Mouse (Mus musculus) midbrain, embryonic 14.5 days (tissue): ENCODE data around the gene Htra3. TPM values are rescaled to one million over a fixed set of nuclear protein-coding genes. Genes with fewer than 3 reads are reported as not detected.

Experiments
- ATAC-seq: fragments of 200-750 bp; cut with Nextera tagmentation; 2 replicates; pipeline ENCODE4 v1.8.0; 2017; ENCODE audit warnings: moderate number of reproducible peaks, moderate library complexity; ENCODE audit not compliant: low FRiP score, low TSS enrichment
- DNase-seq: peaks from one replicate; pipeline ENCODE4 v3.0.0-alpha.2; 2015
- H3K27ac ChIP-seq: fragments of 300-500 bp; sonication (generic); replicated peaks from 2 replicates; pipeline ENCODE4 v1.5.1; 2014; ENCODE audit warnings: mild to moderate bottlenecking, low read depth, low read length, moderate library complexity
- H3K27me3 ChIP-seq: fragments of 300-500 bp; sonication (generic); 2 replicates; pipeline ENCODE4 v1.6.1; 2014; ENCODE audit warnings: low read length, control low read depth, mixed read lengths; ENCODE audit not compliant: control insufficient read depth, insufficient read depth
- H3K36me3 ChIP-seq: fragments of 300-500 bp; sonication (generic); 2 replicates; pipeline ENCODE4 v1.6.1; 2014; ENCODE audit warnings: low read length, control low read depth; ENCODE audit not compliant: control insufficient read depth, insufficient read depth
- H3K4me1 ChIP-seq: fragments of 300-500 bp; sonication (generic); 2 replicates; pipeline ENCODE4 v1.6.1; 2014; ENCODE audit warnings: mild to moderate bottlenecking, antibody characterized with exemption, low read length, control low read depth; ENCODE audit not compliant: control insufficient read depth, insufficient read depth
- H3K4me2 ChIP-seq: fragments of 300-500 bp; sonication (generic); 2 replicates; pipeline ENCODE4 v1.6.1; 2014; ENCODE audit warnings: mild to moderate bottlenecking, low read length, moderate library complexity
- H3K4me3 ChIP-seq: fragments of 300-500 bp; sonication (generic); replicated peaks from 2 replicates; pipeline ENCODE4 v1.5.1; 2014; ENCODE audit warnings: low read depth, low read length
- H3K9ac ChIP-seq: fragments of 300-500 bp; sonication (generic); replicated peaks from 2 replicates; pipeline ENCODE4 v1.6.1; 2014; ENCODE audit warnings: mild to moderate bottlenecking, low read length, moderate library complexity
- H3K9me3 ChIP-seq: fragments of 300-500 bp; sonication (generic); 2 replicates; pipeline ENCODE4 v1.6.1; 2016; ENCODE audit warnings: low read length, control low read depth, mixed read lengths; ENCODE audit not compliant: control insufficient read depth
- WGBS: fragments of 180-500 bp; shearing (Covaris S2); extraction: QIAGEN DNeasy Blood & Tissue Kit; methylation state at CpG from one replicate; pipeline ENCODE4 v1.1.7; 2014; 5-methylcytosine and 5-hydroxymethylcytosine counted together
- polyA plus RNA-seq: library from polyadenylated mRNA; unstranded; fragments of >200 nt; fragmentation: Nextera tagmentation; extraction: Ambion mirVana; gene quantifications from 2 replicates; pipeline ENCODE4 v1.2.1, GENCODE M21; 2014

The Htra3 gene
- polyA plus RNA-seq, 1 experiment from 2014 or later, result 11.4 TPM

DNA sequence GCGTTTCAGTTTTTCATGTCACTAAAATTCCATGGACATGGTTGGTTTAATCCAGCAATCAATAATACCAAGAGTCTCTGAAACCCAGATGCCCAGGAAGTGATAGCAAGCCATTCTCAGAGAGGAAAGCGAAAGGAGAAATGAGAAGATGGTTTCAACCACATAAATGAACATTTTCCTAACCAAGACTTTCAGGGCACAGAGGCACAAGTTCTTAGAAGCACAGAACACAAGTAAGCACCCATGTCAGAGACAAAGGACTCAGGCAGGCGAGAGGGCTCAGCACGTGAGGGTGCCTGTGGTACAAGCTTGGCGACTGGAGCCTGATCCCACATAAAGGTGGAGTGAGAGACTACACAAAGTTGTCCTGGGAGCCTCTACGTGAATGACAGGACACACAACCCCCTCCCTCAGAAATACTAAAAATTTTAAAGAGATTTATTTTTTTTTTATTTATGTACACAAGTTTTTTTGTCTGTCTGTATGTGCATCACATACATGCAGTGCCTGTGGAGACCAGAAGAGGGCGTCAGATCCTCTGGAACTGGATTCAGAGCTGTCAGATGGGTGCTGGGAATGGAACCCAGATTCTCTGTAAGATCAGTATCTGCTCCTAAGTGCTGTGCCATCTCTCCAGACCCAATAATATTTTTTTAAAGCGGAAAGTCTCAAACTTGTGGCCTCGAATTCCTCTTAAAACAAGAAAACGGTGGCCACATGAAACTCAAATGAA lies 23.7 kb downstream of the Htra3 start:
- ATAC-seq, result no peak
- 91% methylated on average over 10 of the region's 10 CpGs for WGBS
- Histone ChIP-seq H3K4me2 (no peak overlapping the region), H3K4me1 (no peaks in the 10 kb centered on the region), H3K36me3 (no peaks in the 10 kb centered on the region), H3K27ac (no peak overlapping the region), H3K9ac (no peak overlapping the region), H3K4me3 (no peak overlapping the region), H3K9me3 (no peaks in the 10 kb centered on the region), H3K27me3 (no peaks in the 10 kb centered on the region)
- no peak for DNase-seq

DNA sequence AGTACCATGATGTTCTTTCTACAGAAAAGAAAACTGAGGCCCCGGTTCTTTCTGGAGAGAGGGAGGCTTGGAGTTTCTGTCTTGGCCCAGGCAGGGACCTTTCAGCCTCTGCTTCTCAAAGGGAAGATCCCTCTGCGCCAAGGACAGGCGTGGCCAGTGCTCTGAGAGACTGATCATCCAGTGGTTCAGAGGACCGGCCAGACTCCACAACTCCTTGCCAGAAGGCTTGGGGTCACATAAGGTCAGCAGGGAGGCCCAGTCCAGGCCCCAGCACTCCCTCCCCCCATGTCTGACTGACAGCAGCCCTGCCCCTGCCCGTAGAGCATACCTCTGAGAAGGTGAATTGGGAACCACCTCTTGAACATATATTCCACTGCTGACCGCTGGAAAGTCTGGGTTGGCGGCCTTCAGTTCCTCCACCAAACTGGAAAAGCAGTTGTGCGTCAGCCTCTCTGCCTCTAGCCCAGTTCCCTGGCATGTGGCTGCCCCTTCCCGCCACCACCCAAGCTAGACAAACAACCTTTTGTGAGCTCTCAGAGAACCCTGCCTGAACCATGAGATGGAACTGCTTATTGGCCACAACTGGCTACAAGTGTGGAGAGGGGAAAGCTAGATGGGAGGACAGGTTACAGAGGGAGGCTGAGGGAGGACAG lies 25.7 kb downstream of the Htra3 start:
- H3K36me3 ChIP-seq, result no peaks in the 10 kb centered on the region
- H3K4me2 ChIP-seq, result no peak overlapping the region
- no peak for ATAC-seq
- WGBS, result 82% methylated on average over 9 of the region's 9 CpGs
- DNase-seq, result no peak
- H3K9ac ChIP-seq, result no peak overlapping the region
- no peak overlapping the region for H3K27ac ChIP-seq
- H3K9me3 ChIP-seq, result no peaks in the 10 kb centered on the region
- H3K27me3 ChIP-seq, result no peaks in the 10 kb centered on the region
- no peak overlapping the region for H3K4me3 ChIP-seq
- H3K4me1 ChIP-seq, result no peaks in the 10 kb centered on the region

DNA sequence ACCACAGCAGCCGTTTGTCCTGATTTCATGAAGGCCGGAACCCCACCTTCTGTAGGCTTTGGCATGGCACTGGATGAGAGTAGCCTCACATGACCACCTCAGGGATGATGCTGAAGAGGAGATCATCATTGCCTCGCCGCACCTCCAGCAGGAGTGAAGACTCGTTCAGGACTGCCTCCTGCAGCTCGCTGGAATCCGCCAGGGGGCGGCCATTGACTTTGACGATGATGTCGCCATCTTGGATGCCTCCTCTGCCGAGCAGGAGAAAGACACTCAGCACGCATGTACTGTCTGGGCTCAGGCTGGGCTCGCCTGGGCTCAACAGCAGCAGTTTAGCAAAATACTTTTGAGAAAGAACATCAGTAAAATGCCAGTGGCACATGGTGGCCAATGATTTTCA lies 26.7 kb downstream of the Htra3 start:
- Histone ChIP-seq H3K9ac (no peak overlapping the region), H3K27ac (no peak overlapping the region), H3K4me2 (no peak overlapping the region), H3K36me3 (no peaks in the 10 kb centered on the region), H3K27me3 (no peaks in the 10 kb centered on the region), H3K4me1 (no peaks in the 10 kb centered on the region), H3K9me3 (no peaks in the 10 kb centered on the region), H3K4me3 (no peak overlapping the region)
- ATAC-seq (no peak), DNase-seq (no peak)
- WGBS, result 88% methylated on average over 13 of the region's 13 CpGs

DNA sequence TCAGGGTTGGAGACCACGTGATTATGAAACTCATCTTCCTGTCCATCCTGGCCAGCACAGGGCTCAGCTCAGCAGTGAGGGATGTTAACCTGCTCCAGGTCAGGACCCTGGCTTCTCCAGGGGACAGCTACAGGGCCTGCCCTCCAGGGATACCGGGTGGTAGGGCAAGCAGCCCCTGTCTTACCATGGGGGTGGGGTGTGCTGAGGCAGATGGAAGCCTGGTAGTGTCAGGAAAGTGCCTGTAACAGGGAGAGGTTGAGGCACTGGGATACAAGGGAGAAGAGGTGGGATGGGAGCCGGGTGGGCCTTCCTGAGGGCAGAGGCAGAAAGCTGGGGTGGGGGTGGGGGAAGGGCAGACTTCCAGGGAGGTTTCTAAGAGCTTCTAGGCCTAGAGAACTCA lies 27.3 kb downstream of the Htra3 start:
- no peak overlapping the region for H3K4me2 ChIP-seq
- WGBS, result 85% methylated on average over 3 of the region's 3 CpGs
- no peak overlapping the region for H3K4me3 ChIP-seq
- no peak for ATAC-seq
- H3K27me3 ChIP-seq, result no peaks in the 10 kb centered on the region
- no peak for DNase-seq
- no peak overlapping the region for H3K27ac ChIP-seq
- no peak overlapping the region for H3K9ac ChIP-seq
- no peaks in the 10 kb centered on the region for H3K36me3 ChIP-seq
- no peaks in the 10 kb centered on the region for H3K4me1 ChIP-seq
- H3K9me3 ChIP-seq, result no peaks in the 10 kb centered on the region

DNA sequence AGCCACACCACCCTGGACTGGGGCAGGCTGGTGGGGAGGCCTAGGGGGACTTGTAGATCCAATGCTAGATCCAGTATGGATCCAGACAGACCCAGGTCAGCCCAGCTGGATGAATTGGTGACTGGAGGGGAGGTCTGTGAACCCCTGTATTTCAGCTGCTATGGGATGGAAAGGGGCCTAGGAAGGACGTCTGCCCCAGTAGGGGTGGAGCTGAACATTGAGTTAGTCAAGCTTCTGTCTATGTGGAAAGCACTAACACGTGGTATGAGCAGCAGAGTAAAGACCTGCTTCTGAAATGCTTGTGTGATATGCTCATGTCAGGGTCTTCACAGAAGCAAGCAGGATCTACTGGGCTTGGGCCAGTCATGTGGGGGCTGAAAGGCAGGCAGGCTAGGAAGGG lies 31.4 kb downstream of the Htra3 start:
- H3K27ac ChIP-seq, result no peak overlapping the region
- H3K9me3 ChIP-seq, result no peaks in the 10 kb centered on the region
- no peak overlapping the region for H3K4me2 ChIP-seq
- H3K4me1 ChIP-seq, result no peaks in the 10 kb centered on the region
- H3K27me3 ChIP-seq, result no peaks in the 10 kb centered on the region
- 61% methylated on average over 2 of the region's 2 CpGs for WGBS
- H3K4me3 ChIP-seq, result no peak overlapping the region
- ATAC-seq (no peak), DNase-seq (no peak)
- H3K36me3 ChIP-seq, result no peaks in the 10 kb centered on the region
- no peak overlapping the region for H3K9ac ChIP-seq

DNA sequence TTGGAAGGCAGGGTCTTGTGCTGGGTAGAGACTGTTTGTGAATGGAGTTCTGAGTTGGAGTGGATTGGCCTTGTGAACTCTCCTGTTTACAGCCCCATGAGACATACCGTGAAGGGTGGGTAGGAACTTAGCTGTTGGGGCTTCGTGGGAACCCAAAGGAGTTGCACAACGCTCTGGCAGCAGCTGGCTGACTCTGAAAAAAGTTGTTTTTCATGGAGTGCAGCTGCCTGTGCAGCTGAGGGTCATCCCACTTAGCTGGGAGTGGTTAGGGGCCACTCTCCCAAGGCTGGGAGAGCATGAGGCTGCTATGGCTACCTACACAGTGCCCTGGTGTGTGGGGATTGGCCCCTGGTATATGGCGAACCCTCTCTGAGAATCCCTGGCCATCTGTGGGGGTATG lies 32.0 kb downstream of the Htra3 start:
- DNase-seq (no peak), ATAC-seq (no peak)
- no peaks in the 10 kb centered on the region for H3K27me3 ChIP-seq
- 69% methylated on average over 4 of the region's 4 CpGs for WGBS
- H3K4me1 ChIP-seq, result no peaks in the 10 kb centered on the region
- H3K4me3 ChIP-seq, result no peak overlapping the region
- H3K9ac ChIP-seq, result no peak overlapping the region
- H3K4me2 ChIP-seq, result no peak overlapping the region
- H3K9me3 ChIP-seq, result no peaks in the 10 kb centered on the region
- no peaks in the 10 kb centered on the region for H3K36me3 ChIP-seq
- no peak overlapping the region for H3K27ac ChIP-seq

DNA sequence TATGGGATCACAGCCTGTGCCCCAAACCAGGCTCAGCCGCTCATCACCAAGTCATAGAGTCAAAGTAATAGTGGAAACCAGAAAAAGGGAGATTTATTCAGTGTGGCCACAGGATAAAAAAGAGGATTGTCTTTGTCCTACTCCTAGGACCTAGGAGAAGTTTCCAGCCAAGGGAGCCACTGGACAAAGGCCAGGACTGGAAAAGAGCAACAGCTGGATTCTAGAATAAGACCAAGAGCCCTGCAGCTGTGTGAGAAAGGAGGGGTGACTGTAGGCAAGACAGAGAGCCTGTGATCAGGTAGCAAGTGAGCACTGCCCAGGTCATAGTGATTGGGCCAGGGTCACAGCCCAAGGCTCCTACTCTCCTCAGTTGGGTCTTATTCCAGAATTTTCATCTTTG lies 32.7 kb downstream of the Htra3 start:
- H3K9me3 ChIP-seq, result no peaks in the 10 kb centered on the region
- no peak overlapping the region for H3K4me3 ChIP-seq
- H3K4me1 ChIP-seq, result no peaks in the 10 kb centered on the region
- H3K9ac ChIP-seq, result no peak overlapping the region
- no peaks in the 10 kb centered on the region for H3K27me3 ChIP-seq
- DNase-seq (no peak), ATAC-seq (no peak)
- H3K36me3 ChIP-seq, result no peaks in the 10 kb centered on the region
- H3K4me2 ChIP-seq, result no peak overlapping the region
- no peak overlapping the region for H3K27ac ChIP-seq
- 90% methylated on average over 1 of the region's 1 CpGs for WGBS

DNA sequence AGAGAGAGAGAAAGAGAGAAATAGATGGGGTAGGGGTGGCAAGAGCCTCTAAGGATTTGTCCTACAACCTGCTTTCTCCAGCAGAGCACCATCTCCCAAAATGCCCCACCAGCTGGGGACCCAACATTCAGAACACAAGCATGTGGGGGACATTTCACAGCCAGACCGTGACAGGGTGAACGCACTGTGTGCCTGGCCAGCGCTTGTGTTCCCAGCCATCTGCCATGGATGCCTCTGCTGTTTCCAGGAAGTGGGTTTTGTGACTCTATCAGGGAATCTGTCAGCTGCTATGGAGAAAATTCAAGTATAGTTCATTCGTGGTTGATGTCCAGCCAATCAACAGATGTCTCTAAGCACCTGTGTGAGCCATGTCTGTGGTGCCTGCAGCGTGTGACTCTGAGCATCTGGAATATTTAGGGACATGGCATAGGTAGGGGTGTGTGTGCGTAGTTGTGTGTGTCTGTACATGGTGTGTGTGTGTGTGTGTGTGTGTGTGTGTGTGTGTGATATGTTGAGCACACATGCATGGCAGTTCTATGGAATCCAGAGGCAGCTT lies 33.6 kb downstream of the Htra3 start:
- ATAC-seq, result no peak
- no peak overlapping the region for H3K27ac ChIP-seq
- H3K4me2 ChIP-seq, result no peak overlapping the region
- H3K36me3 ChIP-seq, result no peaks in the 10 kb centered on the region
- H3K4me3 ChIP-seq, result no peak overlapping the region
- H3K27me3 ChIP-seq, result no peaks in the 10 kb centered on the region
- no peaks in the 10 kb centered on the region for H3K9me3 ChIP-seq
- H3K4me1 ChIP-seq, result no peaks in the 10 kb centered on the region
- no peak for DNase-seq
- no peak overlapping the region for H3K9ac ChIP-seq
- 81% methylated on average over 6 of the region's 6 CpGs for WGBS

DNA sequence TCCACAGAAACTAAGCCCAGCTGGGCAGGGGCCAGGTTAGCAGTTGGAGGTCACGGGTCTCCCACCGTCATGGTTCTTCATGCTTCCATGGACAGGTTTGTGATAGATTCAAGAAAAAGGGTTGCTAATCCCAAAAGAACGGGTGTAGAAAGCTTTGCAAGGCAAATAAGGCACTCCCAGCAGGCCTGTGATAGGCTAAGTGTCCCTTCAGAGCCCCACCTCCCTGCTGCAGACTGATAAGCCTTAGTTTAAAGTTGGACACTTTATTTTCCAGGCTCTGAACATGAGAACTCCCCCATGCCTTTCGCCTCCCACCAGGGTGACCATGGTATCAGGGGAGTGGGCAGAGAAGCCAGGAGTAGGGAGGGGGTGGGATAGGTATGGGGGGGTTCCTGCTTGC lies 35.5 kb downstream of the Htra3 start:
- Histone ChIP-seq H3K4me2 (no peak overlapping the region), H3K4me1 (no peaks in the 10 kb centered on the region), H3K9me3 (no peaks in the 10 kb centered on the region), H3K27me3 (no peaks in the 10 kb centered on the region), H3K36me3 (no peaks in the 10 kb centered on the region), H3K4me3 (no peak overlapping the region), H3K27ac (no peak overlapping the region), H3K9ac (no peak overlapping the region)
- WGBS, result 54% methylated on average over 4 of the region's 4 CpGs
- no peak for DNase-seq
- ATAC-seq, result no peak
